Mouse (Mus musculus): Measurements from ENCODE around the gene Rfxap. TPM values are rescaled to one million over a fixed set of nuclear protein-coding genes. Genes with fewer than 3 reads are reported as not detected.
A peak's percentile ranks its signal among the peaks of the same experiment; 100 is the strongest.
"Not testable (repeated sequence)": the region's sequence is repeated elsewhere in the genome, so short reads cannot be mapped to it uniquely, and the experiment has no call there.

Gene Rfxap
- polyA plus RNA-seq, 1 experiment, result 20.8 TPM

DNA sequence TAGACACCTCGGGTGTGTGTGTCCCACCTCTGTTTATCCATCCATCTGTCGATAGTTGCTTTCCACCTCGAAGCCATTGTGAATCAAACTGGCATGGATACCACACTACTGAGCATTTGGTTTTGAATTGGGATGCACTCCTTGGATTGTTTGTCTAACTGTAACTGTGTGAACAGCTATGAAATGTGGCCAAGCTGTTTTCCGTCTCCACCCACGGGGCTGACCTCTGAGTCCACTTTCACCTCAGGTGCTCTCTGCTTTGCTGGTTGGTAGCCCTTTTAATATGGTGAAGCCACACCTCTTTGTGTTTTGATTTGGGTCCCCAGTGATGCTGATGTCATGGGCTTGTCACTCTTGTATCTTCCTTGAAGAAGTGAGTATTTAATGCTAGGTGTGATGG is 40.8 kb downstream of the Rfxap start:
- no peak for TF ChIP-seq POLR2A (IDR thresholded peaks at IDR 0.05; ENCODE audit: control insufficient read depth, low read depth, low read length)
- TF ChIP-seq CTCF (IDR thresholded peaks at IDR 0.05; ENCODE audit: control insufficient read depth, insufficient read depth, insufficient replicate concordance, low read depth, low read length), result no peak
- H3K4me3 ChIP-seq (ENCODE audit: control insufficient read depth, low read depth, low read length), result peak overlapping the region; percentile 59
- no peaks in the 10 kb centered on the region for H3K36me3 ChIP-seq (ENCODE audit: control insufficient read depth, insufficient read depth, low read length)
- no peak overlapping the region for H3K27ac ChIP-seq (ENCODE audit: control insufficient read depth, insufficient read depth, low read depth, low read length)
- peaks cover 7% of the 10 kb centered on the region for H3K4me1 ChIP-seq (ENCODE audit: control insufficient read depth, insufficient read depth, low read length)
- H3K27me3 ChIP-seq (ENCODE audit: control insufficient read depth, insufficient read depth, low read length), result no peaks in the 10 kb centered on the region

DNA sequence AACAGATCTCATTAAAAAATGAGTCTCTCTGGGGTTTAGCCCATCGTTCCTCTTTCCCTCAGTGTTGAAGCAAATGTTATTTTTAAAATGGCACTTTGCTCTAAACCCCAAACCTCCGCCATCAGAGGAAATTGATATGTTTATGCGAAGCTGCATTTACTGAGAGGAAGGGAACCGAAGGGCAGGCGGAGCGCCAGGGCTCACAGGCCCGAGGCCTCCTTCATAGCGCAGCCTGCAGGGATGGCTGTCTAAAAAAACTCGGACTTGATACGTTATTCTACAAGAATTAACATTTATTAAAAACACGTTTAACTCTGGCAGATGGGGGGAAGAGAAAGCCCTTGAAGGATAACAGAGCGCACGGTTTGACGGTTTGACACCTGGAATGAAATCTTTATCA is 41.6 kb downstream of the Rfxap start:
- Histone ChIP-seq H3K4me3 (ENCODE audit: control insufficient read depth, low read depth, low read length) (peak overlapping the region; percentile 42), H3K27me3 (ENCODE audit: control insufficient read depth, insufficient read depth, low read length) (no peaks in the 10 kb centered on the region), H3K4me1 (ENCODE audit: control insufficient read depth, insufficient read depth, low read length) (peaks cover 7% of the 10 kb centered on the region), H3K27ac (ENCODE audit: control insufficient read depth, insufficient read depth, low read depth, low read length) (no peak overlapping the region), H3K36me3 (ENCODE audit: control insufficient read depth, insufficient read depth, low read length) (no peaks in the 10 kb centered on the region)
- TF ChIP-seq CTCF (IDR thresholded peaks at IDR 0.05; ENCODE audit: control insufficient read depth, insufficient read depth, insufficient replicate concordance, low read depth, low read length) (no peak), POLR2A (IDR thresholded peaks at IDR 0.05; ENCODE audit: control insufficient read depth, low read depth, low read length) (no peak)

DNA sequence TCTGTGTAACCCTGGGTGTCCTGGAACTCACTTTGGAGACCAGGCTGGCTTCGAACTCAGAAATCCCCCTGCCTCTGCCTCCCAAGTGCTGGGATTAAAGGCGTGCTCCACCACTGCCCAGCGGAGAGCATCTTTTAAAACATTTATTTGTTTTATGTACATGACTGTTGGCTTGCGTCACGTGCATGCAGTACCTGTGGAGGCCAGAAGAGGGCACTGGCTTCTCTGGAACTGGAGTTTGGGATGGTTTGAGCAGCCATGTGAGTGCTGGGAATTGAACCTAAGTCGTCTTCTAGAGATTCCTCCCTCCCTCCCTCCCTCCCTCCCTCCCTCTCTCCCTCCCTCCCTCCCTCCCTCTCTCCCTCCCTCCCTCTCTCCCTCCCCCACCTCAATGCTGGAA is 42.1 kb downstream of the Rfxap start:
- not testable (repeated sequence) for H3K36me3 ChIP-seq (ENCODE audit: control insufficient read depth, insufficient read depth, low read length); H3K4me1 ChIP-seq (ENCODE audit: control insufficient read depth, insufficient read depth, low read length); H3K4me3 ChIP-seq (ENCODE audit: control insufficient read depth, low read depth, low read length); H3K27me3 ChIP-seq (ENCODE audit: control insufficient read depth, insufficient read depth, low read length); H3K27ac ChIP-seq (ENCODE audit: control insufficient read depth, insufficient read depth, low read depth, low read length)
- TF ChIP-seq CTCF (IDR thresholded peaks at IDR 0.05; ENCODE audit: control insufficient read depth, insufficient read depth, insufficient replicate concordance, low read depth, low read length), result peak; percentile 85; the same call in 1 of the 2 replicates

DNA sequence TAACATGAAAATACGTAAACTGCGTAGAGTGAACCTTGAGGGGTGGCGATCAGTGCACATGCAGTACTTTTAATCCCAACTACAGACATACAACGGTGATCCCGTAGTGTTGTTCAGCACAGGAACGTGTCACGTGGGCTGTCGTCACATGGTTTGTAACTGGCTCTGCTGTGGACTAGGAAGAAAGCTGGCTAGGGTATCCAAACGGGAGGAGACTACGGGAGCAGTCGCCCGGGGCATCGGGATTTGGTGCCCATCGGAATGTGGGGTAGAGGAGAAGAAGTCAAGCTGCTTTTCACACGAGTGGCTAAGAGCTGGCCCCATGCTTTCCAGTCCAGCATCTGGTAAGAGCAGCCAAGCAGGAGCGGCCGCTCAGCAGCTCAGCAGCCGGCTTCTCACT is 43.2 kb downstream of the Rfxap start:
- peaks cover 7% of the 10 kb centered on the region for H3K4me1 ChIP-seq (ENCODE audit: control insufficient read depth, insufficient read depth, low read length)
- H3K27ac ChIP-seq (ENCODE audit: control insufficient read depth, insufficient read depth, low read depth, low read length), result no peak overlapping the region
- H3K36me3 ChIP-seq (ENCODE audit: control insufficient read depth, insufficient read depth, low read length), result no peaks in the 10 kb centered on the region

DNA sequence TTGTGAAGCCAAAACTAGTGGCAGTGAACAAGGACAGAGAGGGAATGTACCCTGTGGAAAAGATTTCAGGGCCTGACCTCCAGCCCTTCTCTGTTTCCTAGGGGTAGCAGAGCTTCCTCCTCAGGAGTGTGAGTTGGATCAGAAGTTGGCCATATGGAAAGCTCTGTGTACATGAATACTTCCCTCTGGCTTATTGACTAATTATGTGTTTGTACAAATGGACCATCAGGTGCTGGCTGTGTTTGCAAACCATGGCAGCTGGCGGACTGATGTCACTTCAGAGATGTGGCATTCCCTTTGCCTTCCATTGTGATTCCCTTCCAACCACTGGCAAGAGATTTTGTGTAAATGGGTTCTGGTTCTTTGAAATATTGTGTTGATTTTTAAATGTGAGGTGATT is 46.3 kb downstream of the Rfxap start:
- H3K27ac ChIP-seq (ENCODE audit: control insufficient read depth, insufficient read depth, low read depth, low read length), result no peak overlapping the region
- peaks cover 5% of the 10 kb centered on the region for H3K4me1 ChIP-seq (ENCODE audit: control insufficient read depth, insufficient read depth, low read length)
- no peaks in the 10 kb centered on the region for H3K36me3 ChIP-seq (ENCODE audit: control insufficient read depth, insufficient read depth, low read length)
- H3K27me3 ChIP-seq (ENCODE audit: control insufficient read depth, insufficient read depth, low read length), result no peaks in the 10 kb centered on the region
- no peak overlapping the region for H3K4me3 ChIP-seq (ENCODE audit: control insufficient read depth, low read depth, low read length)
- no peak for TF ChIP-seq POLR2A (IDR thresholded peaks at IDR 0.05; ENCODE audit: control insufficient read depth, low read depth, low read length)
- no peak for TF ChIP-seq CTCF (IDR thresholded peaks at IDR 0.05; ENCODE audit: control insufficient read depth, insufficient read depth, insufficient replicate concordance, low read depth, low read length)

More for the DNA sequence above, 43.2 kb downstream of the Rfxap start:
- Histone ChIP-seq H3K27me3 (ENCODE audit: control insufficient read depth, insufficient read depth, low read length) (no peaks in the 10 kb centered on the region), H3K4me3 (ENCODE audit: control insufficient read depth, low read depth, low read length) (no peak overlapping the region)
- TF ChIP-seq POLR2A (IDR thresholded peaks at IDR 0.05; ENCODE audit: control insufficient read depth, low read depth, low read length) (no peak), CTCF (IDR thresholded peaks at IDR 0.05; ENCODE audit: control insufficient read depth, insufficient read depth, insufficient replicate concordance, low read depth, low read length) (no peak)

DNA sequence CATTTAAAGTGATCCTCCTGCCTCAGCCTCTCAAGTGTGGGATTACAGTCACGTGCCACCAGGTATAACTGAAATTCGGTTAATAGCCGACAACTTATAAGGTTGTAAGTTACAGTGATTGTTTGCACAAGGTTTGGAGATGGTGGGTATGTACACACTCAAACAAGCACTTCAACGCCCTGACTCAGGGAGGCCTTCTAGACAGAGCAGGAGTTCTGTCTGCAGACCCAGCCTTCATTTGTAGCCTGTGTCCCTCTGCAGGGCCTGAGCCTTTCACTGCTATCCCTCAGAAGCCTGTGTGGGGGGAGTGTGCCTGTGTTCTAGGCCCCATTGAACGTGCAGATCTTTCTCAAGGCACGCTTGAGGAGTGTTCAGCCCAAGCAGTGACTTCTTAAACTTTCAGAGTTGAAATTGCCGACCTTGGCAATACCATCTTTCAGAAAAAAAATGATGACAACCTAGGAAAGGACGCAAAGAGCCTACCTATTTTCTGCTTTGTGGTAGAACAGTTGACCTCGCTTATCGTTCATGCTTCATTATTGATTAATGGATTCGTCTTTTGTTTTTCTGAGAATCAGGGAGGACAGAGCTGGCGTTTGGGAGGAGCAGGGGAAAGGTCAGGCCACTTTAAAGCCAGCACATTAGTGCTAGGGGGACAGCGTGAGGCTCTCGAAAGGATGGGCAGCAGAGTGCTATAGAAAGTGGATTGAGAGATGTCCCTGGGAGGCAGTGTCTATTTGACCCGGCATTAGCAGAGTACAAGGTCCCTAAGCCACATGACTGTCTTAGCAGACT is 47.1 kb downstream of the Rfxap start:
- Histone ChIP-seq H3K4me1 (ENCODE audit: control insufficient read depth, insufficient read depth, low read length) (peaks cover 5% of the 10 kb centered on the region), H3K27me3 (ENCODE audit: control insufficient read depth, insufficient read depth, low read length) (no peaks in the 10 kb centered on the region), H3K36me3 (ENCODE audit: control insufficient read depth, insufficient read depth, low read length) (no peaks in the 10 kb centered on the region), H3K4me3 (ENCODE audit: control insufficient read depth, low read depth, low read length) (no peak overlapping the region), H3K27ac (ENCODE audit: control insufficient read depth, insufficient read depth, low read depth, low read length) (no peak overlapping the region)
- TF ChIP-seq POLR2A (IDR thresholded peaks at IDR 0.05; ENCODE audit: control insufficient read depth, low read depth, low read length) (no peak), CTCF (IDR thresholded peaks at IDR 0.05; ENCODE audit: control insufficient read depth, insufficient read depth, insufficient replicate concordance, low read depth, low read length) (no peak)

DNA sequence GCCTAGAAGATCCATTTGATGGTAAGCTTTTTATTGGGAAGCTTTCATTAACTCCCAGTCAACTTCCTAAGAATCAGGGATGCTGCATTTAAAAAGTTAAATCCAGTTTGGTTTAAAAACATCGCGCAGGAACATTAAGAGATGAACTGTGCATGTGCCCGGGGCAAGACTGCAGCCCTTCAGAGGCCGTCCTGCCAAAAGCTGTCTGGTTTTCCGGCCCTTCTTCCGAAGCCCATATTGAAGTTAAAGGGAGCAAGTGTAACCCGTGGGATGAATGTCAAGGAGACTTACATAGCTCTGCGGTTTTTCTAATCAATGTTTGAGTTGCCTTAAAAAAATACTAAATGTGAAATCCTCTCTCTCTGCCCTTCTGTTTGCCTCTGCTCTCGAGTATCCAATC is 48.4 kb downstream of the Rfxap start:
- H3K4me1 ChIP-seq (ENCODE audit: control insufficient read depth, insufficient read depth, low read length), result peaks cover 7% of the 10 kb centered on the region
- TF ChIP-seq CTCF (IDR thresholded peaks at IDR 0.05; ENCODE audit: control insufficient read depth, insufficient read depth, insufficient replicate concordance, low read depth, low read length), result no peak
- TF ChIP-seq POLR2A (IDR thresholded peaks at IDR 0.05; ENCODE audit: control insufficient read depth, low read depth, low read length), result no peak

More for the DNA sequence above, 48.4 kb downstream of the Rfxap start:
- Histone ChIP-seq H3K36me3 (ENCODE audit: control insufficient read depth, insufficient read depth, low read length) (no peaks in the 10 kb centered on the region), H3K27ac (ENCODE audit: control insufficient read depth, insufficient read depth, low read depth, low read length) (no peak overlapping the region), H3K27me3 (ENCODE audit: control insufficient read depth, insufficient read depth, low read length) (no peaks in the 10 kb centered on the region), H3K4me3 (ENCODE audit: control insufficient read depth, low read depth, low read length) (no peak overlapping the region)
